Mouse (Mus musculus) heart, embryonic 16.5 days (tissue): ENCODE measurements around the gene Uqcc3. TPM values are rescaled to one million over a fixed set of nuclear protein-coding genes. Genes with fewer than 3 reads are reported as not detected.
"Not testable (repeated sequence)": the region's sequence is repeated elsewhere in the genome, so short reads cannot be mapped to it uniquely, and the experiment has no call there.

ENCODE experiments used
- ATAC-seq: fragments of 200-750 bp; cut with Nextera tagmentation; replicated peaks from 2 replicates; pipeline ENCODE4 v1.8.0; 2017; ENCODE audit warnings: moderate number of reproducible peaks; ENCODE audit not compliant: insufficient read depth, low FRiP score; ENCODE audit errors: extremely low read depth
- H3K27ac ChIP-seq: fragments of 300-500 bp; sonication (generic); 2 replicates; pipeline ENCODE4 v1.5.1; 2014; ENCODE audit warnings: mild to moderate bottlenecking, low read length, control low read depth, moderate library complexity
- H3K27me3 ChIP-seq: fragments of 300-500 bp; sonication (generic); 2 replicates; pipeline ENCODE4 v1.6.1; 2014; ENCODE audit warnings: low read length, mixed read lengths; ENCODE audit not compliant: control insufficient read depth, insufficient read depth
- H3K36me3 ChIP-seq: fragments of 300-500 bp; sonication (generic); 2 replicates; pipeline ENCODE4 v1.6.1; 2014; ENCODE audit not compliant: control insufficient read depth, insufficient read depth
- H3K4me1 ChIP-seq: fragments of 300-500 bp; sonication (generic); 2 replicates; pipeline ENCODE4 v1.6.1; 2014; ENCODE audit warnings: low read length, mixed read lengths; ENCODE audit not compliant: control insufficient read depth, insufficient read depth
- H3K4me2 ChIP-seq: fragments of 300-500 bp; sonication (generic); 2 replicates; pipeline ENCODE4 v1.6.1; 2014; ENCODE audit warnings: low read depth, mild to moderate bottlenecking, control low read depth, low read length
- H3K4me3 ChIP-seq: fragments of 300-500 bp; sonication (generic); 2 replicates; pipeline ENCODE4 v1.5.1; 2014; ENCODE audit warnings: mild to moderate bottlenecking, control low read depth, low read length
- H3K9ac ChIP-seq: fragments of 300-500 bp; sonication (generic); 2 replicates; pipeline ENCODE4 v1.6.1; 2014; ENCODE audit warnings: low read length, control low read depth
- H3K9me3 ChIP-seq: fragments of 300-500 bp; sonication (generic); replicated peaks from 2 replicates; pipeline ENCODE4 v1.6.1; 2016; ENCODE audit warnings: low read length; ENCODE audit not compliant: control insufficient read depth
- WGBS: fragments of 180-500 bp; shearing (Covaris S2); extraction: QIAGEN DNeasy Blood & Tissue Kit; methylation state at CpG from one replicate; pipeline ENCODE4 v1.1.7; 2014; 5-methylcytosine and 5-hydroxymethylcytosine counted together
- polyA plus RNA-seq: library from polyadenylated mRNA; unstranded; fragments of >200 nt; fragmentation: Nextera tagmentation; extraction: Ambion mirVana; gene quantifications from 2 replicates; pipeline ENCODE4 v1.2.1, GENCODE M21; 2015

Gene Uqcc3
- polyA plus RNA-seq, 1 experiment from 2014 or later: 64.0 TPM

- H3K4me3 ChIP-seq: no peak overlapping the region
- no peaks in the 10 kb centered on the region for H3K9me3 ChIP-seq
- H3K36me3 ChIP-seq: peaks cover 5% of the 10 kb centered on the region; the same call in 1 of the 2 replicates
- H3K4me2 ChIP-seq: peak overlapping the region; percentile 82; the same call in 1 of the 2 replicates
- H3K27ac ChIP-seq: no peak overlapping the region
- 38% methylated on average over 1 of the region's 1 CpGs for WGBS
- no peaks in the 10 kb centered on the region for H3K27me3 ChIP-seq
- peaks cover 12% of the 10 kb centered on the region for H3K4me1 ChIP-seq
- H3K9ac ChIP-seq: no peak overlapping the region
- no peak for ATAC-seq
Observed at GRCm38 (mm10) chr19:8886916-8887584, 6.3 kb upstream of the Uqcc3 start.

GRCm38 (mm10) chr19:8883616-8884015 lies 2.9 kb upstream of the Uqcc3 start, which contains the start of the genes Lbhd1 and Gm49403:
Lbhd1 (plus strand) TSS chr19:8883732.
Gm49403 (plus strand) TSS chr19:8883930.
- WGBS: 67% methylated on average over 3 of the region's 3 CpGs

GRCm38 (mm10) chr19:8881034-8881392 lies 290 bp upstream of the Uqcc3 start:
- Histone ChIP-seq H3K4me1 (peaks cover 8% of the 10 kb centered on the region), H3K9me3 (no peaks in the 10 kb centered on the region), H3K4me3 (peak overlapping the region; percentile 95), H3K36me3 (peaks cover 12% of the 10 kb centered on the region), H3K27ac (peak overlapping the region; percentile 32; the same call in 1 of the 2 replicates), H3K4me2 (peak overlapping the region; percentile 85), H3K27me3 (no peaks in the 10 kb centered on the region), H3K9ac (peak overlapping the region; percentile 93)
- no peak for ATAC-seq
- WGBS: 14% methylated on average over 3 of the region's 3 CpGs

More at GRCm38 (mm10) chr19:8883616-8884015, 2.9 kb upstream of the Uqcc3 start, which contains the start of the genes Lbhd1 and Gm49403:
- H3K4me2 ChIP-seq: no peak within 1 kb of the TSS
- no peaks in the 10 kb centered on the region for H3K9me3 ChIP-seq
- no peaks in the 10 kb centered on the region for H3K36me3 ChIP-seq
- H3K4me3 ChIP-seq: no peak within 1 kb of the TSS
- no peak within 1 kb of the TSS for H3K27ac ChIP-seq
- peaks cover 16% of the 10 kb centered on the region for H3K4me1 ChIP-seq
- no peak within 1 kb of the TSS for H3K9ac ChIP-seq
- ATAC-seq: no peak
- no peaks in the 10 kb centered on the region for H3K27me3 ChIP-seq

- H3K27me3 ChIP-seq: no peaks in the 10 kb centered on the region
- H3K9ac ChIP-seq: no peak overlapping the region
- peaks cover 13% of the 10 kb centered on the region for H3K4me1 ChIP-seq
- no peak overlapping the region for H3K4me3 ChIP-seq
- WGBS: 85% methylated on average over 7 of the region's 7 CpGs
- no peak overlapping the region for H3K4me2 ChIP-seq
- no peak for ATAC-seq
- H3K27ac ChIP-seq: no peak overlapping the region
- H3K9me3 ChIP-seq: no peaks in the 10 kb centered on the region
- H3K36me3 ChIP-seq: peaks cover 38% of the 10 kb centered on the region
Observed at GRCm38 (mm10) chr19:8875031-8875430, 5.7 kb downstream of the Uqcc3 start.

GRCm38 (mm10) chr19:8872266-8872840 lies 8.4 kb downstream of the Uqcc3 start:
- ATAC-seq: no peak
- H3K4me1 ChIP-seq: peaks cover 6% of the 10 kb centered on the region
- no peaks in the 10 kb centered on the region for H3K9me3 ChIP-seq
- H3K27ac ChIP-seq: no peak overlapping the region; the same call in 1 of the 2 replicates
- H3K4me2 ChIP-seq: peak overlapping the region; percentile 91
- H3K4me3 ChIP-seq: peak overlapping the region; percentile 87
- peaks cover 35% of the 10 kb centered on the region for H3K36me3 ChIP-seq
- H3K9ac ChIP-seq: peak overlapping the region; percentile 95
- no peaks in the 10 kb centered on the region for H3K27me3 ChIP-seq
- WGBS: 68% methylated on average over 10 of the region's 10 CpGs

GRCm38 (mm10) chr19:8871267-8872186 lies 9.2 kb downstream of the Uqcc3 start, which contains the start of gene Ubxn1:
Ubxn1 (plus strand) TSS chr19:8871496.
- 2% methylated on average over 59 of the region's 59 CpGs for WGBS
- peaks cover 31% of the 10 kb centered on the region for H3K36me3 ChIP-seq
- no peaks in the 10 kb centered on the region for H3K27me3 ChIP-seq
- peak within 1 kb of the TSS; percentile 95 for H3K9ac ChIP-seq
- peak within 1 kb of the TSS; percentile 87 for H3K4me3 ChIP-seq
- peak within 1 kb of the TSS; percentile 80 for H3K27ac ChIP-seq
- H3K4me1 ChIP-seq: peaks cover 6% of the 10 kb centered on the region
- peak within 1 kb of the TSS; percentile 91 for H3K4me2 ChIP-seq
- peak; percentile 98 for ATAC-seq
- no peaks in the 10 kb centered on the region for H3K9me3 ChIP-seq

GRCm38 (mm10) chr19:8870838-8871237 lies 9.9 kb downstream of the Uqcc3 start:
- H3K4me3 ChIP-seq: peak overlapping the region; percentile 87
- H3K9ac ChIP-seq: peak overlapping the region; percentile 95
- 37% methylated on average over 9 of the region's 9 CpGs for WGBS
- H3K4me2 ChIP-seq: peak overlapping the region; percentile 63
- H3K4me1 ChIP-seq: peaks cover 6% of the 10 kb centered on the region
- no peaks in the 10 kb centered on the region for H3K9me3 ChIP-seq
- H3K36me3 ChIP-seq: peaks cover 25% of the 10 kb centered on the region
- H3K27ac ChIP-seq: peak overlapping the region; percentile 77
- no peak for ATAC-seq
- H3K27me3 ChIP-seq: no peaks in the 10 kb centered on the region

GRCm38 (mm10) chr19:8870381-8870780 lies 10.3 kb downstream of the Uqcc3 start:
- not testable (repeated sequence) for H3K27me3 ChIP-seq, H3K4me3 ChIP-seq, H3K9ac ChIP-seq, ATAC-seq, H3K4me1 ChIP-seq, H3K27ac ChIP-seq, H3K9me3 ChIP-seq
- Histone ChIP-seq H3K36me3 (peaks cover 21% of the 10 kb centered on the region), H3K4me2 (peak overlapping the region; percentile 63)
- 79% methylated on average over 3 of the region's 3 CpGs for WGBS
